Mouse (Mus musculus): ENCODE measurements around the gene Ank3.

- TF ChIP-seq CTCF (conservative IDR thresholded peaks at IDR 0.05; ENCODE audit: insufficient read depth, insufficient read length, low read depth, low read length) (no peak), POLR2A (IDR thresholded peaks at IDR 0.05; ENCODE audit: low read depth, low read length) (peak; percentile 30)
These were observed 526.9 kb downstream of the Ank3 start for GRCm38 (mm10) chr10:69925285-69926157.
